Mouse (Mus musculus): ENCODE data around the gene Cd99l2.
"Not testable (repeated sequence)": the region's sequence is repeated elsewhere in the genome, so short reads cannot be mapped to it uniquely, and the experiment has no call there.

The Cd99l2 gene

GRCm38 (mm10) chrX:71492634-71493278, at the start of gene Cd99l2:
Gene Cd99l2 (minus strand): TSS chrX:71492849.
- DNase-seq = peak; percentile 82 to 85

- DNase-seq = peak; percentile 11 to 13
Measured at GRCm38 (mm10) chrX:71540821-71541510, 48.3 kb upstream of the Cd99l2 start.

GRCm38 (mm10) chrX:71537791-71538190, 45.1 kb upstream of the Cd99l2 start:
- DNase-seq = no peak

GRCm38 (mm10) chrX:71534102-71534501, 41.5 kb upstream of the Cd99l2 start:
- no peak for DNase-seq

GRCm38 (mm10) chrX:71532635-71533034, 40.0 kb upstream of the Cd99l2 start:
- no peak for DNase-seq

GRCm38 (mm10) chrX:71528646-71529045, 36.0 kb upstream of the Cd99l2 start:
- DNase-seq = no peak

GRCm38 (mm10) chrX:71528150-71528549, 35.5 kb upstream of the Cd99l2 start:
- no peak for DNase-seq

- DNase-seq = no peak
Measured at GRCm38 (mm10) chrX:71527461-71527860, 34.8 kb upstream of the Cd99l2 start.

- DNase-seq = no peak
Measured at GRCm38 (mm10) chrX:71525593-71526299, 33.1 kb upstream of the Cd99l2 start.

GRCm38 (mm10) chrX:71524310-71524709, 31.7 kb upstream of the Cd99l2 start:
- DNase-seq = no peak

- no peak for DNase-seq
Measured at GRCm38 (mm10) chrX:71522889-71523288, 30.2 kb upstream of the Cd99l2 start.

- DNase-seq = no peak
Measured at GRCm38 (mm10) chrX:71519252-71519651, 26.6 kb upstream of the Cd99l2 start.

- not testable (repeated sequence) for DNase-seq
Measured at GRCm38 (mm10) chrX:71506591-71506990, 13.9 kb upstream of the Cd99l2 start.

- DNase-seq = peak; percentile 31 to 46
Measured at GRCm38 (mm10) chrX:71493279-71493656, 619 bp upstream of the Cd99l2 start.

GRCm38 (mm10) chrX:71491931-71492633, 567 bp downstream of the Cd99l2 start:
- peak; percentile 11 to 30 for DNase-seq

- DNase-seq = no peak
Measured at GRCm38 (mm10) chrX:71489353-71489752, 3.3 kb downstream of the Cd99l2 start.

- DNase-seq = no peak
Measured at GRCm38 (mm10) chrX:71482244-71482643, 10.4 kb downstream of the Cd99l2 start.

- no peak for DNase-seq
Measured at GRCm38 (mm10) chrX:71475992-71476391, 16.7 kb downstream of the Cd99l2 start.

GRCm38 (mm10) chrX:71475497-71475896, 17.2 kb downstream of the Cd99l2 start:
- no peak for DNase-seq

GRCm38 (mm10) chrX:71475084-71475483, 17.6 kb downstream of the Cd99l2 start:
- DNase-seq = no peak

- DNase-seq = no peak
Measured at GRCm38 (mm10) chrX:71474296-71474956, 18.2 kb downstream of the Cd99l2 start.

GRCm38 (mm10) chrX:71468639-71469295, 23.9 kb downstream of the Cd99l2 start:
- DNase-seq = no peak

Measured in cerebellum, adult 18-20 months (tissue).